Mouse (Mus musculus) adrenal gland, postnatal 36 days (tissue): ENCODE results near the gene Ifitm1. TPM values are rescaled to one million over a fixed set of nuclear protein-coding genes. Genes with fewer than 3 reads are reported as not detected.

Experiments used
- DNase-seq, 2 experiments: peaks; one replicate each; pipeline ENCODE4 v3.0.0; 2021; ENCODE audit warnings: mixed read lengths in 1 of 2
- long read RNA-seq, 2 experiments: library from polyadenylated mRNA; stranded (forward); transcript quantifications; one replicate each; pipeline ENCODE4 v2.0.0; 2021; ENCODE audit warnings: borderline sequencing depth in 2 of 2
- total RNA-seq, 2 experiments: library from RNA; stranded (reverse); gene quantifications; 2 replicates each; pipeline ENCODE4 v1.2.3; 2021

Ifitm1 gene
- total RNA-seq: 1 to 10 TPM; 5.5 to 7.3 TPM
- long read RNA-seq, experiment 1, transcript Ifitm1-201 (2 exons, 736 nt): major isoform, 5 of 5 reads
- long read RNA-seq, experiment 1, partial matches to known transcripts: 0 of 5 reads
- long read RNA-seq, experiment 1, other reads (novel, unspliced or antisense): 0 of 5 reads
- long read RNA-seq, experiment 2, partial matches to known transcripts: 0 of 2 reads
- long read RNA-seq, experiment 2, other reads (novel, unspliced or antisense): 0 of 2 reads

GRCm38 (mm10) chr7:140966921-140967320 lies at the start of gene Ifitm1:
Ifitm1 (plus strand) TSS chr7:140967221.
- no peak for DNase-seq

- no peak for DNase-seq
Measured at GRCm38 (mm10) chr7:140919911-140920310, 47.1 kb upstream of the Ifitm1 start.

DNA sequence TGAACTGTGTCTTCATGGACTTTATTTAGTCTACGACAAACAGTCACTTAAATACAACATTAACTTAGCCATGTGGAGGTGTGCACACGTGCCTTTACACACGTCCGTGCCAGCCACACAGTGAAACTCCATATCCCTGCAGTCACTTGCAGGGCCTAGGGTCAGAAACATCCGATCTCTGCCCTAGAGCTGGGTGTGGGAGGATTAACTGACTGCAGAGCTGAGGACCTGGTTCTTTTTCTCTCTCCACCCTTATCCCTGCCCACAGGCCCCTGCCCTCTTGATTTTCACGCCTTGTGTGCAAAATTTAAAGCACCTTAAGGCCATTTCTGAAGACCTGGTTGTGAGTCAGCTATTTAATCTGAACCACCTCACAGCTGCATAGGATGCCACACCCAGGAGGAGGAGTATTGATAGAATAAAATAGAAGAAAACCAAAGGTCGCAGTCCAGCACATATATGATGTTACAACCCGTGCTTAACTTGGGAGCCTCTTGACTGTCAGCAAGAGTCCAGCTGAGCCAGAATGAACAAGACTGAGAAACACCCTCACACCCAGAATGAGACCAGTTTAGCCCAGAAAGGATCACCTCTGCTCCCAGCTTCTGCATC lies 46.5 kb upstream of the Ifitm1 start, which contains the start of gene Nlrp6:
TSS of gene Nlrp6 (plus strand) at position 485 of the 612 bp plus-strand sequence.
- DNase-seq: no peak

GRCm38 (mm10) chr7:140921225-140921975 lies 45.6 kb upstream of the Ifitm1 start:
- DNase-seq: no peak

DNA sequence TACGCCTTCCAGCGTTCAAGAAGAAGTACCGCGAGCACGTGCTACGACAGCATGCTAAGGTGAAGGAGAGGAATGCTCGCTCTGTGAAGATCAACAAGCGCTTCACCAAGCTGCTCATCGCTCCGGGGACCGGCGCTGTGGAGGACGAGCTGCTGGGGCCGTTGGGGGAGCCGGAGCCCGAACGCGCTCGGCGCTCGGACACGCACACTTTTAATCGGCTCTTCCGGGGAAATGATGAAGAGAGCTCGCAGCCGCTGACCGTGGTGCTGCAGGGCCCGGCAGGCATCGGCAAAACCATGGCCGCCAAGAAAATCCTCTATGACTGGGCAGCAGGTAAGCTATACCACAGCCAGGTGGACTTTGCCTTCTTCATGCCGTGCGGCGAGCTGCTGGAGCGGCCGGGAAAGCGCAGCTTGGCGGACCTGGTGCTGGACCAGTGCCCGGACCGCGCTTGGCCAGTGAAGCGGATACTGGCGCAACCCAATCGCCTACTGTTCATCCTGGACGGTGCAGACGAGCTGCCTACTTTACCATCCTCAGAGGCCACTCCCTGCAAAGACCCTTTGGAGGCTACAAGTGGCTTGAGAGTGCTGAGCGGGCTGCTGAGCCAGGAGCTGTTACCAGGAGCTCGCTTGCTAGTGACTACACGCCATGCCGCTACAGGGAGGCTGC lies 44.5 kb upstream of the Ifitm1 start:
- peak; percentile 68 to 79 for DNase-seq

- DNase-seq: no peak
Measured at GRCm38 (mm10) chr7:140923070-140923775, 43.8 kb upstream of the Ifitm1 start.

DNA sequence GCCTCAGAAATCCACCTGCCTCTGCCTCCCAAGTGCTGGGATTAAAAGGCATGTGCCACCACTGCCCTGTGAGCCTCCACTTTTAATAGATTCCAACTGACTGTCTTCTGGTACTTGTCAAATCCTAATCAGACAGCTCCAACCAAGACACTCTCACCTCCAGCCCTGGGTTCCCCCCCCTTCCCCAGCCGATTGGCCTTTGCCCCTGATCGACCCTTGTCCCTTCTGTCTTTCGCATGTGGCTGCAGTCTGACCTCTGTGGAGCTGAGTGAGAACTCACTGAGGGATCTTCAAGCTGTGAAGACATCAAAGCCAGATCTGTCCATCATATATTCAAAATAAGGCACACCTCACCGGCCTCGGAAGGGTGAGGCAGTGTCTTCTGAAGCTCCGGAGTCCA lies 39.8 kb upstream of the Ifitm1 start:
- no peak for DNase-seq

DNA sequence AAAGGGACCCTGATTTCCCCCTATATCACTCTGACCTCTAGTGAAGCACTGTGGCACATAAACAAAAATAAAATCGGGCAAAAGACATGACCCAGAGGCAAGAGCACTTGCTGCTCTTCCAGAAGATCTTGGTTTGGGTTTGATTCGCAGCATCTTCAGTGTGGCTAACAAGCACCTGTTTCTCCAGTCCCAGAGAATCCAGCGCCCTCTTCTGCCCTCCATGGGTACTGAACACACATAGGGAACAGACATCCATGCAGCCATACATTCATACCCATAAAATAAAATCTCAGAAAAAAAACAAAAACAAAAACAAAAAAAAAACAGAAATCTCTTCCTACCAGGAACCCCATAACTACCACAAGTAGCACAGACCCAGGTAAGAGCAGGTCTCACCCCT lies 28.6 kb upstream of the Ifitm1 start:
- no peak for DNase-seq

- no peak for DNase-seq
Measured at GRCm38 (mm10) chr7:140938896-140939295, 28.1 kb upstream of the Ifitm1 start.

- no peak for DNase-seq
Measured at GRCm38 (mm10) chr7:140939669-140940171, 27.3 kb upstream of the Ifitm1 start.

DNA sequence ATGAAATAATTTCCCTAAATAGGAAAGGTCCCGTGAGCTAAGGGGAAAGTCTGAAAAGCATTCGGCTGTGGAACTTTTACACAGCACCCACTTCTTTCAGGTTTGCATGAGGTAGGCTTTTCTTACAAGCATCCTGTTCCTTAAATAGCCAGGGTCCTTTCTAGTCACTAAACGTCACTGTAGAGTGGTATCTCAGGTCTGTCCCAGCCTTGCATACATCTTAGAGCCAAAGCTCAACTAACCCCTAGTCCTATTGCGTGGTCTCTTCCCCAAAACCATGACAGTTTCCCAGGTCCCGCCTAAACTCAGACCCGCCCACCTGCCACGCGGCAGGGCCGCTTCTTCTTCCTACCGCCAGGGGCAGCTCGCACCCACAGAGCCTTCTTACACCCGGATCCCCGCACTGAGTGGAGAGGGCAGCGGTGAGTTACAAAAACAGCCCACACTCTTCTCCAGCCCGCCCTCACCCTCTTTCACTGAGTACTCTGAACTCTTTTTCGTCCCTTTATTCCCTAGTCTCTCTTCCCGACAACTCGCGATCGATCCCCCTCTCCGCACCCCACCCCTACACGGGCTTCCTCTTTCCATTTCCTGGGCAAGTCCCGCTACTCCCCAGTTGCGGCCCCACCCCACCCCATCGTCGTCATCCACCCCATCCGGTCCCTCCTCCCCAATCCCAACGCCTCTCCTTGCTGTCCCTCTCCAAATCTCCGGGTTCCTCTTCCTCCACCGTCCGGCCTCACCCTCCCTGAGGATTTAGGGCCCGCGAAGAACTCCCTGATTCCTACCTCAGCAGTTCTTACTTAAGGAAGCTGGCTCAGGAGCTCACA lies 25.6 kb upstream of the Ifitm1 start, which contains the start of gene Pgghg:
TSS of gene Pgghg (plus strand) at position 170 of the 830 bp plus-strand sequence.
- peak; percentile 91 to 94 for DNase-seq

DNA sequence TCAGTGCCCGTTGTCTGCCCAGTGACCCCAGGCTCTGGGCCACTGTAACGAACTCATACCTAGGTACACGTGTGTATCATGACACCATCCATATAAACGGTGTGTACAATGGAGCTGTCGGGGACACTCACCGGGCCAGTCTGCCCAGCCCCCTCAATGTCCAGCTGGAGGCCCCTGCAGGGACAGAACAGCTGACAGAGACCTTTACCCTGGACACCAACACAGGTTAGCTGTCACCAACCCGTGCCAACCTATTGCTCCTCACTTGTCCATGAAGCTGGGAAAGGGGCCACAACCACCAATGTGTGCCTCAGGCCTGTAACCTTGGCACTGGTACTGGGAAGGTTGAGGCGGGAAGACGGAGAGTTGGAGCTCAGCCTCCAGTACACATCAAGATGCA lies 24.7 kb upstream of the Ifitm1 start:
- peak in 1 of 2 experiments; percentile 36 for DNase-seq

- no peak for DNase-seq
Measured at GRCm38 (mm10) chr7:140942811-140943210, 24.2 kb upstream of the Ifitm1 start.

DNA sequence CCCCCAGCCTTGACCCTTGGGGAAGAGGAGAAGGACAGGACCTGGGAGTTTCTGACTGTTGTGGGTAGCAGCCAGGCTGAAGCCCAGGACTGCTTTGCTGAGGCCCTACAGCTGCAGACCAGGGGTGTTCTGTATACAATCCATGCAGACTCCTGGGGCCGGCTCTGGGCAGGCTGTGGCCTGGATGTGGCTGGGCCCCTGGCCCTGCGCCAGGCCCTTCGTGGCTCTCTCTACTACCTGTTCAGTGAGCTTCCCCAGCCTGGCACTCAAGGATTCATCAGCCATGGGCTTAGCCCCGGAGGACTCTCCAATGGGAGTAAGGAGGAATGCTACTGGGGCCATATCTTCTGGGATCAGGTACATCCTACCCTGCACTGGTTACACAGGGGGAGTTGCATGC lies 23.7 kb upstream of the Ifitm1 start:
- DNase-seq: peak in 1 of 2 experiments; percentile 14

DNA sequence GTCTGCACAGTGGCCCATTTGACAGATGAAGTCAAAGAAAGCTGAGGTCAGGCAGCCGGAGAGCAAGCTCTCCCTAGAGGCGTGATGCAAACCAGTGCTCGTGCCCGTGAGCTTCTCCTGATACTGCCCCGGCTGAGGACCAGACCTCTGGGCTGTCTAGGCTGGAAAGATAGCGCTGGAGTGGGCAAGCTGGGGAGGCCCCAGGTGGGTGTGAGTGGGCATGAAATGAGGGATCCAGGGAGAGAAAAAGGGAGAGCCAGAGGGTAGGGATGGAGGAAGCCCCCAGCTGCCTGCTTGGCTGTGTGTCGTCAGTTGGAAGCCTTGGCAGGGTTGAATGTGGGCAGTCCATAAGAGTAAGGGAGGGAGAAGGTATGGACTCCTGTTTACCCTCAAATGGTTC lies 22.8 kb upstream of the Ifitm1 start:
- no peak for DNase-seq

DNA sequence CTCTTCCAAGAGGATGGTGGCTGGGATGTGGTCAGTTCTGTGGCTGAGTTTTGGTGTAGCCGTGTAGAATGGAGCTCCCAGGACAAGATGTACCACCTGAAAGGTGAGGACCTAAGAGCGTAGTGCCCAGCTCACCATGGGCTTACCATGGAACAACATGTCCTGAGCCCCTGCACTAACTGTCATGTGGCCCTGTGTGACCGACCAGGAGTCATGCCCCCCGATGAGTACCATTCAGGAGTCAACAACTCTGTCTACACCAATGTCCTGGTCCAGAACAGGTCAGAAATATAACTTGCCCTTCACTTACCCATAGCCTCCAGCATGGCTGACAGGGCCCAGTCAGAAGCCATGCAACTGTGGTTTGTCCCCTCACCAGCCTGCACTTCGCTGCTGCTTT lies 21.8 kb upstream of the Ifitm1 start:
- DNase-seq: no peak

- DNase-seq: no peak
Measured at GRCm38 (mm10) chr7:140946311-140946710, 20.7 kb upstream of the Ifitm1 start.

- DNase-seq: no peak
Measured at GRCm38 (mm10) chr7:140946980-140947379, 20.0 kb upstream of the Ifitm1 start.

DNA sequence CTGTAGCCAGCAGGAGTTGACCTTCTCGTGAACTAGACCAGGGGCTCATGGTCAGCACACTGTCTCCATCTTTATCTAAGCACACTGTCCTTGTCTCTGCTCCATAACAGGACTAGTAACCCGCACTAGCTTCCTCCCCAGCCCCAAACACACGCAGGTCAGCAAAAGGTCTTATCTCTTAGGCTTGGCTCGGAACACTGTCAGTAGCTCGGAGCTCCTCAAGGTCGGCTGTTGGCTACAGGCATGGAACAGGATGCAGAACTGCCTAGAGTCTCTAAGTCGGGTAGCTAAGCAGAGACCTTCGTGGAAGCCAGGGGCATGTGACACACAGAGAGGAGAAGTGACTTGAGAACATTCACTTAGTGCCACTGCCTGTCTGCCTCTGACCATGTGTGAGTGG lies 18.9 kb upstream of the Ifitm1 start:
- peak; percentile 79 to 80 for DNase-seq

- no peak for DNase-seq
Measured at GRCm38 (mm10) chr7:140949255-140949654, 17.8 kb upstream of the Ifitm1 start.
